Mouse (Mus musculus) thymus, adult 2 months (tissue): ENCODE measurements around the gene A930017K11Rik.

ENCODE experiments used
- CTCF ChIP-seq: fragments of 200-500 bp; IDR thresholded peaks from 2 replicates; pipeline ENCODE4 v1.5.1; 2012; ENCODE audit warnings: mild to moderate bottlenecking, control low read depth, low read length, moderate library complexity, borderline replicate concordance; ENCODE audit not compliant: control insufficient read depth, poor library complexity, insufficient read depth; ENCODE audit errors: extremely low read depth
- POLR2A ChIP-seq: fragments of 200-500 bp; IDR thresholded peaks from 2 replicates; pipeline ENCODE4 v1.6.1; 2012; ENCODE audit warnings: mild to moderate bottlenecking, low read length, control low read depth, moderate library complexity; ENCODE audit not compliant: control insufficient read depth, poor library complexity, insufficient read depth; ENCODE audit errors: extremely low read depth

- TF ChIP-seq CTCF (no peak), POLR2A (no peak)
Measured at GRCm38 (mm10) chr17:25918037-25918750, 34.2 kb downstream of the A930017K11Rik start.
